Mouse (Mus musculus) hindbrain, embryonic 13.5 days (tissue): Measurements from ENCODE around the gene Prrxl1. TPM values are rescaled to one million over a fixed set of nuclear protein-coding genes. Genes with fewer than 3 reads are reported as not detected.

Source experiments
- ATAC-seq: fragments of 200-750 bp; cut with Nextera tagmentation; 2 replicates; pipeline ENCODE4 v1.8.0; 2017; ENCODE audit warnings: moderate TSS enrichment; ENCODE audit not compliant: low FRiP score
- H3K27ac ChIP-seq: fragments of 300-500 bp; sonication (generic); 2 replicates; pipeline ENCODE4 v1.5.1; 2015; ENCODE audit warnings: inconsistent platforms, mild to moderate bottlenecking, moderate library complexity
- H3K27me3 ChIP-seq: fragments of 300-500 bp; sonication (generic); 2 replicates; pipeline ENCODE4 v1.6.1; 2015; ENCODE audit warnings: mild to moderate bottlenecking, inconsistent platforms
- H3K36me3 ChIP-seq: fragments of 300-500 bp; sonication (generic); 2 replicates; pipeline ENCODE4 v1.6.1; 2015; ENCODE audit warnings: mild to moderate bottlenecking, inconsistent platforms
- H3K4me1 ChIP-seq: fragments of 300-500 bp; sonication (generic); replicated peaks from 2 replicates; pipeline ENCODE4 v1.6.1; 2015; ENCODE audit warnings: inconsistent platforms
- H3K4me2 ChIP-seq: fragments of 300-500 bp; sonication (generic); 2 replicates; pipeline ENCODE4 v1.6.1; 2015; ENCODE audit warnings: inconsistent platforms, mild to moderate bottlenecking, moderate library complexity
- H3K4me3 ChIP-seq: fragments of 300-500 bp; sonication (generic); 2 replicates; pipeline ENCODE4 v1.5.1; 2015; ENCODE audit warnings: mild to moderate bottlenecking, inconsistent platforms
- H3K9ac ChIP-seq: fragments of 300-500 bp; sonication (generic); 2 replicates; pipeline ENCODE4 v1.6.1; 2015; ENCODE audit warnings: mild to moderate bottlenecking, inconsistent platforms
- H3K9me3 ChIP-seq: fragments of 300-500 bp; sonication (generic); 2 replicates; pipeline ENCODE4 v1.6.1; 2016; ENCODE audit warnings: inconsistent platforms
- WGBS: fragments of 180-500 bp; shearing (Covaris S2); methylation state at CpG from one replicate; pipeline ENCODE4 v1.1.7; 2015; 5-methylcytosine and 5-hydroxymethylcytosine counted together
- polyA plus RNA-seq: library from polyadenylated mRNA; unstranded; fragments of >200 nt; fragmentation: Nextera tagmentation; extraction: Ambion mirVana; gene quantifications from 2 replicates; pipeline ENCODE4 v1.2.1, GENCODE M21; 2015

Gene Prrxl1
- polyA plus RNA-seq, 1 experiment from 2014 or later: 42.4 TPM

- ATAC-seq: peak; percentile 33; the same call in 1 of the 2 replicates
- Histone ChIP-seq H3K27ac (peak overlapping the region; percentile 35; the same call in 1 of the 2 replicates), H3K4me3 (peak overlapping the region; percentile 37), H3K36me3 (no peaks in the 10 kb centered on the region), H3K9ac (peak overlapping the region; percentile 56), H3K4me1 (peaks cover 38% of the 10 kb centered on the region), H3K4me2 (peak overlapping the region; percentile 66), H3K27me3 (peaks cover 98% of the 10 kb centered on the region), H3K9me3 (no peaks in the 10 kb centered on the region)
- under 1% methylated on average over 73 of the region's 78 CpGs for whole genome bisulfite sequencing
Observed at GRCm38 (mm10) chr14:32597232-32598231, 1.7 kb upstream of the Prrxl1 start.

DNA sequence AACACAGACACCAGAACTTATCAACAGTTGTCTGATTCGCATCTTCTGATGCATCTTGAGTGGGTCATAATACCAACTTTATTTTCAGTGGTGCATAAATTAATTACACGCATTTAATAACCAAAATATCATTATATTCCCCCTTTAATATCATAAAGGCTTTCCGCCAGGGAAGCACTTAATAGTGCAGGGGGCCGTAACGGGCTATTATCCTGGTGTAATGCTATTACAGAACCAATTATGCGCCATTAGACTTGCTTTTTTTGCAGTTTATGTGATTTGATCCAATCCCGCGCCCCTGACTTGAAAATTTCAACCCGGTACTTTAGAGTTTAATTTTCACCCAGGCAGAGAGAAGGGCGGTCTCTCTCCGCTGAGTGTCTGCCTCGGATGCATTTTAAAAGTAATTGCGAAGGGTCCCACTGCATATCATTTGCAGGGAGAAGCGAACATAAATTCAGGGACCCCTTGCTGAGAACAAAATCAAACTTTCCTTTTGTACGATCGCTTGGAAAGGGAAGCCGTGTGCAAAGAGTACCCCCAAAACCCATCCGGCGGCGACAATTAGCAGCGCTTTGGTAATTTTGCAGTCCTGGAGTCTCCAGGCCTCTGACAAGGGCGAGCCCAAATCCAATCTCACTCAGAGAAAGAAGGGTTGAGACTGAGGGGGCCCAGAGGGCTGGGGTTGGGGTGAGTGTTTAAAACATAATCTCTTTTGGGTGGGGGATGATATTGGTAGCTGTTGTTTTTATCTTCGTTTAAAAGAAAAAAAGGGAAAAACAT, 579 bp upstream of the Prrxl1 start:
- peak overlapping the region; percentile 43 for H3K4me3 ChIP-seq

DNA sequence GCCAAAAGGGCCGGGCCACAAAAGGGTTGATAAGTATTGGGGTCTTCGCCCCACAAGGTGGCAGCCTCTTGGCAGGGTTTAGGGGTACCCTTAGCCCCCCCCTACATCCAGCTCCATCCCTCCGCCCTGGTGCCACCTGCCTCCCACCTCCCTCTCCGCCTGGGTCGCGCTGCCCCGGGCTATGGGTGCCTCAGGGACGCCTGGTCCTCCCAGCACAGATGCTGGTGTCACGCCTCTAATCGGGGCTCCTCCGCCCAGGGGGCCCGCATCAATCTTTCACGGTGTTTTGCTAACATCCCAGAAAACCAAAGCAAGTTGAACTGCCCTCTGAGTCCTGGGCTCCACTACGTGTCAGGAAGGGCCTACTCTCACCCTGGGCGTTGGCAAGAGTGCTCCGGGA, 903 bp downstream of the Prrxl1 start:
- H3K4me1 ChIP-seq: peaks cover 41% of the 10 kb centered on the region
- ATAC-seq: 0 out of 2 replicates have a peak, but pooled peaks have one; percentile 19
- H3K4me3 ChIP-seq: peak overlapping the region; percentile 43
- no peaks in the 10 kb centered on the region for H3K9me3 ChIP-seq
- H3K9ac ChIP-seq: peak overlapping the region; percentile 66
- peaks cover 85% of the 10 kb centered on the region for H3K27me3 ChIP-seq
- WGBS: 4% methylated on average over 16 of the region's 16 CpGs
- peak overlapping the region; percentile 66 for H3K4me2 ChIP-seq
- H3K36me3 ChIP-seq: no peaks in the 10 kb centered on the region
- peak overlapping the region; percentile 84 for H3K27ac ChIP-seq

More for the DNA sequence above, 579 bp upstream of the Prrxl1 start:
- no peaks in the 10 kb centered on the region for H3K36me3 ChIP-seq
- ATAC-seq: no peak
- H3K9ac ChIP-seq: no peak overlapping the region
- no peaks in the 10 kb centered on the region for H3K9me3 ChIP-seq
- peak overlapping the region; percentile 48; the same call in 1 of the 2 replicates for H3K27ac ChIP-seq
- H3K4me2 ChIP-seq: peak overlapping the region; percentile 66
- 5% methylated on average over 23 of the region's 23 CpGs for WGBS
- peaks cover 98% of the 10 kb centered on the region for H3K27me3 ChIP-seq
- H3K4me1 ChIP-seq: peaks cover 41% of the 10 kb centered on the region

DNA sequence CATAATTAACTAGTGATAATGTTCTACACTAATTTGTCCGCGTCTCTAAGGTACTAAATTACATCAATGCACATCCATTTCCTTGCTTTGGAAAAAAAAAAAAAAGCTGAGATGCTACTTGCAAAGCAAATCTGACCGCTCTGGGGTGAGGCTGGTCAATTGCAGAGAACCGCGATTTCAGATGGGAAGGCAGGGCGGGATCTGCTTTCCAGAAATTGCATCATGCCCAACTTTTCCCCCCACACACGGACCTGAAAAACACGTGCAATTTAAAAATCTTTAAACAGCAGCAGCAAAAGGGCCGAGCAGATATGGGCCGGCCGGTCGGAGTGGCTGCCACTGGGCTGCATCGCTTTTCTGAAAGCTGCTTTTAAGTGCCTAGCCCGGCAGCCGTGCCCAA, 6.3 kb downstream of the Prrxl1 start:
- no peak for ATAC-seq
- WGBS: 39% methylated on average over 15 of the region's 15 CpGs
- Histone ChIP-seq H3K4me3 (no peak overlapping the region), H3K9ac (no peak overlapping the region), H3K27ac (peak overlapping the region; percentile 44; the same call in 1 of the 2 replicates), H3K27me3 (peaks cover 38% of the 10 kb centered on the region), H3K4me2 (peak overlapping the region; percentile 38), H3K4me1 (peaks cover 40% of the 10 kb centered on the region), H3K9me3 (no peaks in the 10 kb centered on the region), H3K36me3 (no peaks in the 10 kb centered on the region)

- no peak overlapping the region for H3K27ac ChIP-seq
- no peak overlapping the region for H3K4me3 ChIP-seq
- H3K4me2 ChIP-seq: no peak overlapping the region
- peak; percentile 9; the same call in 1 of the 2 replicates for ATAC-seq
- peaks cover 32% of the 10 kb centered on the region for H3K27me3 ChIP-seq
- WGBS: 44% methylated on average over 8 of the region's 8 CpGs
- no peaks in the 10 kb centered on the region for H3K9me3 ChIP-seq
- no peaks in the 10 kb centered on the region for H3K36me3 ChIP-seq
- no peak overlapping the region for H3K9ac ChIP-seq
- peaks cover 39% of the 10 kb centered on the region for H3K4me1 ChIP-seq
Observed at GRCm38 (mm10) chr14:32606316-32606715, 7.1 kb downstream of the Prrxl1 start.

GRCm38 (mm10) chr14:32609392-32609791, 10.2 kb downstream of the Prrxl1 start:
- Histone ChIP-seq H3K36me3 (no peaks in the 10 kb centered on the region), H3K9ac (no peak overlapping the region), H3K27me3 (0 out of 2 replicates have a peak, but pooled peaks cover 12% of the 10 kb centered on the region), H3K4me3 (no peak overlapping the region), H3K4me2 (no peak overlapping the region), H3K27ac (no peak overlapping the region), H3K9me3 (no peaks in the 10 kb centered on the region), H3K4me1 (peaks cover 36% of the 10 kb centered on the region)
- WGBS: 31% methylated on average over 3 of the region's 3 CpGs
- no peak for ATAC-seq

DNA sequence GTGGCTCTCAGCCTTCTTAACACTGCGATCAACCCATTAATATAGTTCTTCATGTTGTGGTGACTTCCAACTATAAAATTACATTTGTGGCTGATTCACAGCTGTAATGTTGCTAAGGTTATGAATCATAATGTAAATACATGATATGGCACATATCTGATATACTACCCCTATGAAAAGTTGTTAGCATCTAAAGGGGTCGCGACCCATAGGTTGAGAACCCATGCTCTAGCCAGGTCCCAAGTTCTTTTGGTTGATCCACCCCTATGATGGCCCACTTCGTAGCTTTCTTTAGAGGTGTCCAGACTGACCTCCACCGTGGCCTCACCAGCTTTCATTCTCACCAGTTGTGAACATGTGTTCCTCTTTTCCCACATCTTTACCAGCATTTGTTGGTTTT, 18.0 kb downstream of the Prrxl1 start:
- Histone ChIP-seq H3K36me3 (no peaks in the 10 kb centered on the region), H3K4me2 (no peak overlapping the region), H3K9ac (no peak overlapping the region), H3K9me3 (no peaks in the 10 kb centered on the region), H3K4me3 (no peak overlapping the region), H3K4me1 (no peaks in the 10 kb centered on the region), H3K27ac (no peak overlapping the region), H3K27me3 (0 out of 2 replicates have a peak, but pooled peaks cover 3% of the 10 kb centered on the region)
- ATAC-seq: no peak
- 88% methylated on average over 5 of the region's 5 CpGs for WGBS

- H3K4me3 ChIP-seq: no peak overlapping the region
- H3K4me2 ChIP-seq: no peak overlapping the region
- no peaks in the 10 kb centered on the region for H3K27me3 ChIP-seq
- H3K9me3 ChIP-seq: no peaks in the 10 kb centered on the region
- 83% methylated on average over 3 of the region's 3 CpGs for WGBS
- H3K36me3 ChIP-seq: no peaks in the 10 kb centered on the region
- H3K9ac ChIP-seq: no peak overlapping the region
- H3K27ac ChIP-seq: no peak overlapping the region
- H3K4me1 ChIP-seq: 0 out of 2 replicates have a peak, but pooled peaks cover 7% of the 10 kb centered on the region
- ATAC-seq: no peak
Observed at GRCm38 (mm10) chr14:32624245-32624644, 25.0 kb downstream of the Prrxl1 start.

GRCm38 (mm10) chr14:32624811-32625210, 25.6 kb downstream of the Prrxl1 start:
- 94% methylated on average over 7 of the region's 7 CpGs for WGBS
- Histone ChIP-seq H3K4me1 (0 out of 2 replicates have a peak, but pooled peaks cover 7% of the 10 kb centered on the region), H3K4me2 (no peak overlapping the region), H3K9ac (no peak overlapping the region), H3K27me3 (no peaks in the 10 kb centered on the region), H3K36me3 (no peaks in the 10 kb centered on the region), H3K9me3 (no peaks in the 10 kb centered on the region), H3K4me3 (no peak overlapping the region), H3K27ac (no peak overlapping the region)
- no peak for ATAC-seq

DNA sequence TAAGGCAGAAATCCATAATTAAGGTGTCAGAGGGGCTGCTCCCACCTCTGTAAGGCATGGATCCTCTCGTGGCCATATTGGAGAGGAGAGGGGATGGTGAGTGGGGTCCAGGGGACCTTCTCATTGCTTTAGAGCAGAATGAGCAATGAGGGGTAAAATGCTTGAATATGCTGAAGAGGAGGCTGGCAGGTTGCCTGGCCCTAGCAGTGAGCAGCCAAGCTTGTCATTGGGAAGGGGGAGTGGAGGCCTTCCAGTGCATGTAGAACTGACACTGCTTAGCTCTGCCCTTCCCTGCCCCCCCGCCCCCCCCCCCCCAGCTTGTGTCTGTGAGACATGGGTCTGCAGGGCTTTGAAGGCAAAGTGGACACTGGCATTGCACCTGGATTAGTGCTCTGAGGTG, 28.1 kb downstream of the Prrxl1 start:
- no peak overlapping the region for H3K27ac ChIP-seq
- no peak overlapping the region for H3K4me2 ChIP-seq
- no peak overlapping the region for H3K4me3 ChIP-seq
- H3K27me3 ChIP-seq: no peaks in the 10 kb centered on the region
- 57% methylated on average over 2 of the region's 2 CpGs for WGBS
- no peak overlapping the region for H3K9ac ChIP-seq
- H3K4me1 ChIP-seq: 0 out of 2 replicates have a peak, but pooled peaks cover 10% of the 10 kb centered on the region
- no peaks in the 10 kb centered on the region for H3K9me3 ChIP-seq
- no peak for ATAC-seq
- no peaks in the 10 kb centered on the region for H3K36me3 ChIP-seq

- no peak overlapping the region for H3K4me3 ChIP-seq
- no peak for ATAC-seq
- no peak overlapping the region for H3K4me2 ChIP-seq
- H3K9me3 ChIP-seq: no peaks in the 10 kb centered on the region
- H3K36me3 ChIP-seq: no peaks in the 10 kb centered on the region
- no peaks in the 10 kb centered on the region for H3K27me3 ChIP-seq
- no peak overlapping the region for H3K27ac ChIP-seq
- peaks cover 11% of the 10 kb centered on the region for H3K4me1 ChIP-seq
- H3K9ac ChIP-seq: no peak overlapping the region
- WGBS: 55% methylated on average over 10 of the region's 10 CpGs
Observed at GRCm38 (mm10) chr14:32628584-32628983, 29.4 kb downstream of the Prrxl1 start.
